Mouse (Mus musculus) adrenal gland, adult 8-10 months (tissue): ENCODE data around the gene Gm10912. TPM values are rescaled to one million over a fixed set of nuclear protein-coding genes. Genes with fewer than 3 reads are reported as not detected.

Source experiments
- total RNA-seq, 4 experiments: library from RNA; stranded (reverse); gene quantifications; 2 replicates each; pipeline ENCODE4 v1.2.4; 2022

The Gm10912 gene
- total RNA-seq, 4 experiments from 2014 or later = 0.30 to 0.68 (median 0.64) TPM

Other genes with a start within 250 kb of the Gm10912 start
- 10 to 100 TPM; 21.2 to 41.8 (median 31.3) TPM for gene Lmo2, start 107.8 kb upstream of the Gm10912 start, total RNA-seq
- gene Fbxo3, start 38.1 kb upstream of the Gm10912 start, total RNA-seq = 10 to 100 TPM; 88.1 to 93.9 (median 93.1) TPM
- gene 4931422A03Rik, start 37.5 kb upstream of the Gm10912 start, total RNA-seq = not detected
- gene Gm10799, start 2.7 kb downstream of the Gm10912 start, total RNA-seq = not detected
- gene Cd59b, start 4.0 kb downstream of the Gm10912 start, total RNA-seq = 10 to 100 TPM; 10.7 to 13.2 (median 11.5) TPM
- gene Cd59a, start 30.0 kb downstream of the Gm10912 start, total RNA-seq = 100 to 1,000 TPM in 2 of 4 experiments, 10 to 100 TPM in 2; 91.8 to 151 (median 104) TPM
- gene A930018P22Rik, start 56.9 kb downstream of the Gm10912 start, total RNA-seq = 1 to 10 TPM in 1 of 4 experiments, under 1 TPM in 3; 0.48 to 1.9 (median 0.78) TPM